Mouse (Mus musculus) heart, adult 2 months (tissue): ENCODE measurements around the gene Brd1. TPM values are rescaled to one million over a fixed set of nuclear protein-coding genes. Genes with fewer than 3 reads are reported as not detected.

Source experiments
- DNase-seq, 2 experiments: peaks; one replicate each; pipeline ENCODE4 v3.0.0; 2021
- H3K27ac ChIP-seq: fragments of 200-600 bp; 2 replicates; pipeline ENCODE4 v1.8.1; 2022
- H3K27me3 ChIP-seq: fragments of 200-500 bp; 2 replicates; pipeline ENCODE4 v1.6.1; 2012; ENCODE audit warnings: mild to moderate bottlenecking, low read length, inconsistent platforms, mixed read lengths; ENCODE audit not compliant: control insufficient read depth, insufficient read depth
- H3K36me3 ChIP-seq: fragments of 200-500 bp; 2 replicates; pipeline ENCODE4 v1.6.1; 2012; ENCODE audit warnings: low read length, inconsistent platforms; ENCODE audit not compliant: control insufficient read depth, insufficient read depth
- H3K4me1 ChIP-seq: fragments of 200-500 bp; 2 replicates; pipeline ENCODE4 v1.6.1; 2011; ENCODE audit warnings: low read length; ENCODE audit not compliant: control insufficient read depth, insufficient read depth
- H3K4me3 ChIP-seq: fragments of 200-600 bp; 2 replicates; pipeline ENCODE4 v1.8.1; 2022
- H3K79me2 ChIP-seq: fragments of 200-500 bp; replicated peaks from 2 replicates; pipeline ENCODE4 v1.6.1; 2012; ENCODE audit warnings: mild to moderate bottlenecking, inconsistent platforms, low read length, moderate library complexity, mixed read lengths; ENCODE audit not compliant: control insufficient read depth, insufficient read depth
- H3K9ac ChIP-seq: fragments of 200-500 bp; 2 replicates; pipeline ENCODE4 v1.6.1; 2012; ENCODE audit warnings: low read depth, mild to moderate bottlenecking, control low read depth, inconsistent platforms, low read length, mixed read lengths
- CTCF ChIP-seq: fragments of 200-600 bp; IDR thresholded peaks from 2 replicates; pipeline ENCODE4 v1.8.1; 2022; ENCODE audit warnings: antibody characterized with exemption, mild to moderate bottlenecking, moderate library complexity
- EP300 ChIP-seq: fragments of 200-500 bp; IDR thresholded peaks from 2 replicates; pipeline ENCODE4 v1.6.1; 2011; ENCODE audit warnings: low read depth, low read length, control low read depth; ENCODE audit not compliant: insufficient read depth
- POLR2A ChIP-seq: fragments of 200-500 bp; IDR thresholded peaks from 2 replicates; pipeline ENCODE4 v1.6.1; 2011; ENCODE audit warnings: mild to moderate bottlenecking, low read depth, low read length, control low read depth; ENCODE audit not compliant: insufficient read depth
- WGBS: fragments of 180-500 bp; shearing (Covaris S2); methylation state at CpG from one replicate; pipeline ENCODE4 v1.1.7; 2018; 5-methylcytosine and 5-hydroxymethylcytosine counted together
- intact Hi-C: fragments of 180-260 bp; cut with DNase I; formaldehyde crosslinking; loops from one replicate; pipeline ENCODE4 v1.15.1; 2025
- polyA plus RNA-seq: library from polyadenylated mRNA; depleted of rRNA; stranded (reverse); fragments of >200 nt; gene quantifications from 2 replicates; pipeline ENCODE4 v1.2.3, GENCODE M21; 2012
- total RNA-seq, 2 experiments: library from RNA; stranded (reverse); gene quantifications; 2 replicates each; pipeline ENCODE4 v1.2.3; 2021

Brd1 gene
- total and polyA plus RNA-seq, 3 experiments = 7.7 to 31.0 (median 28.7) TPM

DNA sequence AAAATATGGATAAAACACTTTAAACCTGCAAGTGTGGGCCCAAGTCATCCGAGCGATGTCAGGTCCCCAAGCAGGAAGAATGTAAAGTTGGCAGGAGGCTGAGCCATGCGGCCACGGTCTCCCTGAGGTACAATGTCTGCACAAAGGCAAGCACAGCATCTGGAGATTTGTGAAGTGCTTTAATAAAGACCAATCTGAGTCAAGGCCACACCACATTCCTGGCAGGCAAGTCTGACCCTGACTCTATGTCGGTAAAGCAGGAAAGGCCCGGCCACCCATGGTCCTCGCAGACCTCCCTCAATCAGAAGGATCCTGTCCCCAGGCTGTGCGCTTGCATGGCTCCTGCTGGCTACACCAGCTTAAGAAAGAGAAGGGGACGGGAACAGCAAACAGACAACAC lies 41.3 kb downstream of the Brd1 start:
- no peaks in the 10 kb centered on the region; the same call in 1 of the 2 replicates for H3K36me3 ChIP-seq
- WGBS = 80% methylated on average over 9 of the region's 9 CpGs

DNA sequence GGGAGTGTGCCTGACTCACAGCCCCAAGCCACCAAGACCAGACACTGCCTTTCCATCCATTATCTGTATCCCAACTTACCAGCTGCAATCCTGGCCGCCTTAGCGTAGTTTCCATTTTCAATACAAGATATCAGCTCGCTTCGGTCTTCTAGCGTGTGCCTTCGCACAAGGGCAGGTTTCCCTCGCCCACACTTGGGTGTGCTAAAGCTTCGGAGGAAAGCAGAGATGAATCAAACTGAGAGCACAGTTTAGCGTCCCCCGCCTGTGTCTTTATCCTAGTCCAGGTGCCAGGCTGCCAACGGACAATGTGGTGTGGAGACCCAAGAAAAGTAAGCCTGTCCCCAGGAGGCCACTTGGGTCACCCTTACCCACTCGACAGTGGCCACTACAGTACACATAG lies 42.9 kb downstream of the Brd1 start:
- Histone ChIP-seq H3K27ac (no peak overlapping the region), H3K79me2 (no peaks in the 10 kb centered on the region), H3K9ac (no peak overlapping the region), H3K4me1 (peaks cover 2% of the 10 kb centered on the region), H3K27me3 (no peaks in the 10 kb centered on the region), H3K36me3 (no peaks in the 10 kb centered on the region; the same call in 1 of the 2 replicates), H3K4me3 (no peak overlapping the region)
- 93% methylated on average over 12 of the region's 12 CpGs for WGBS
- no peak for DNase-seq
- TF ChIP-seq EP300 (no peak), POLR2A (no peak)
- intact Hi-C loops = no loop called here

More for the DNA sequence above, 41.3 kb downstream of the Brd1 start:
- no peak overlapping the region for H3K4me3 ChIP-seq
- no peak for DNase-seq
- H3K79me2 ChIP-seq = no peaks in the 10 kb centered on the region; the same call in 1 of the 2 replicates
- intact Hi-C loops = no loop called here
- no peaks in the 10 kb centered on the region for H3K27me3 ChIP-seq
- no peak overlapping the region for H3K9ac ChIP-seq
- TF ChIP-seq EP300 = no peak
- TF ChIP-seq POLR2A = no peak
- no peak for TF ChIP-seq CTCF
- no peak overlapping the region for H3K27ac ChIP-seq
- peaks cover 2% of the 10 kb centered on the region for H3K4me1 ChIP-seq

DNA sequence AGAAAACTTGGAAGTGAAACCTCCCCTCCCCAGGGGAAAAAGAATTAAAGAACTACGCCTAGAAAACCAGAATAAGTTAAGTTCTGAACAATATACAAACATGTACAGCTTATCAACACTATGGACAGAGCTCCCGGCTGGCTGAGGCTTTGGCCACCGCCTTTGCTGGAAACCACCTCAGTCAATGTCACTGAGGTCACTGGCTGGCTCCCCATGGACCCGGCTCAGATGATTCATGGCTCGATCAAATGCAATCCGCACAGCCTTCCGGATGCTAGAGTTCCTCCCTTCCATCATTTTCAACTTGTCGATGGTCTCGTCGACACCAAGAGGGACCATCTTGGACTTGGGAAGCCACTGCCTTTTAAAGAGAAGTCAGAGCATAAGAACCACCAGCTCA lies 45.9 kb downstream of the Brd1 start:
- no peak for DNase-seq
- no peaks in the 10 kb centered on the region; the same call in 1 of the 2 replicates for H3K36me3 ChIP-seq

DNA sequence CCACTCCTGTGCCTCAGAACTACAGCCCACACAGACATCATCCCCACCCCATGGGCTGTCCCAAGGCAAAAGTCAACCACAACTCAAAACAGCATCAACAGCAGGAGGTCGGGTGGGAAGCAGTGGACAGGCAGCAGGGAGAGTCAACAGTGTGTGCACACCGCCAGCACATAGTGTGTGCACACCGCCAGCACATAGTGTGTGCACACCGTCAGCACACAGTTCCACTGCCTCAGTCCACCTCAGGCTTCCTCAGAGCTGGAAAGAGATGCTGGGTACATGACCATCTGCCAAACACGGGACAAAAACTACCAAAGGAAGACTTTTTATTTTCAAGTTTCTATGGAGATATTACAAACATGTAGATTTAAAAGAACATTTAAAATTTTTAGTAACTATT lies 47.3 kb downstream of the Brd1 start:
- TF ChIP-seq CTCF = no peak
- no peak for TF ChIP-seq POLR2A
- TF ChIP-seq EP300 = no peak
- intact Hi-C loops = no loop called here
- Histone ChIP-seq H3K4me1 (no peaks in the 10 kb centered on the region; the same call in 1 of the 2 replicates), H3K27ac (no peak overlapping the region), H3K9ac (no peak overlapping the region), H3K79me2 (no peaks in the 10 kb centered on the region), H3K4me3 (no peak overlapping the region), H3K27me3 (no peaks in the 10 kb centered on the region), H3K36me3 (no peaks in the 10 kb centered on the region; the same call in 1 of the 2 replicates)
- DNase-seq = no peak
- 86% methylated on average over 5 of the region's 5 CpGs for WGBS

More for the DNA sequence above, 45.9 kb downstream of the Brd1 start:
- no peak overlapping the region for H3K9ac ChIP-seq
- no peaks in the 10 kb centered on the region for H3K79me2 ChIP-seq
- no peaks in the 10 kb centered on the region for H3K27me3 ChIP-seq
- no peak overlapping the region for H3K27ac ChIP-seq
- H3K4me1 ChIP-seq = no peaks in the 10 kb centered on the region; the same call in 1 of the 2 replicates
- H3K4me3 ChIP-seq = no peak overlapping the region
- intact Hi-C loops = no loop called here
- TF ChIP-seq EP300 (no peak), POLR2A (no peak), CTCF (no peak)
- 53% methylated on average over 10 of the region's 10 CpGs for WGBS

DNA sequence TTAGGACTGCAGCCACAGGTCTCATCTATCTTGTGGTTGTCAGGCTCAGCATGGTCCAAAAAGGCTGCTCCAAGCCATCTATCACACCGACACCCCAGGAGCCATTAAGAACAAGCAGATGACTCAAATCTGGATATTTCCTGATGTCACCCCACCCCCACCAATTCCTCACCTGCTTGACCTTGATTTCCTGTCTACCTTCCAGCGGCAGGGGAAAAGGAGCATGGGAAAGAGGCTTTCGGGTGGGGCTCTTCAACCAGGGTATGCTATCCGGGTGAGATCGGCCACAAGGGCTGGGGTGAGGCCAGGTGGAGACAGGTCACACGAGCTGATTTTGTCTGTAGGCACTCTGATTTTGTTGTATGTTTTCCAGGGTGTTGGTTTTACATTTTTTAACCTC lies 50.0 kb downstream of the Brd1 start:
- H3K4me1 ChIP-seq = no peaks in the 10 kb centered on the region; the same call in 1 of the 2 replicates
- H3K9ac ChIP-seq = no peak overlapping the region
- no peak overlapping the region for H3K4me3 ChIP-seq
- no peaks in the 10 kb centered on the region for H3K79me2 ChIP-seq
- no peak for DNase-seq
- no peak overlapping the region for H3K27ac ChIP-seq
- H3K27me3 ChIP-seq = no peaks in the 10 kb centered on the region
- intact Hi-C loops = no loop called here
- H3K36me3 ChIP-seq = no peaks in the 10 kb centered on the region; the same call in 1 of the 2 replicates
- 87% methylated on average over 6 of the region's 6 CpGs for WGBS
- TF ChIP-seq EP300 (no peak), POLR2A (no peak), CTCF (no peak)

DNA sequence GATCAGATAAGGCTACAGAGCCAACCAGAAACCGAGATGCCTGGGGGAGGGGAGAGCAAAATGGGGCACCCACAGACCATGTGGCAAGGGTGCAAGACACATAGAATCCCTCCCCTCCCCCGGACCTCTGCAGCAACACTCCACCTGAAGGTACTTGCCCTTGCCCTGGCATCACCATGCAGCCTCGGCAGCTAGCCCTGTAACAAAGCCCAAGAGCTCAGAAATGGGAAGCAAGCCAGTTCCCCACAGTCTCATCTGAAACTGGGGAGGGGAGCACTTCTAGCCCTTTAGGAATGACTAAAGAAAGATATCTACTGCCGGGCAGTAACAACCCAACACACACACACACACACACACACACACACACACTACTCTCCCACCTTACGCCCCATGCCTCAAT lies 53.1 kb downstream of the Brd1 start:
- no peaks in the 10 kb centered on the region for H3K79me2 ChIP-seq
- no peak overlapping the region for H3K4me3 ChIP-seq
- intact Hi-C loops = no loop called here
- no peaks in the 10 kb centered on the region for H3K4me1 ChIP-seq
- WGBS = 69% methylated on average over 5 of the region's 5 CpGs
- no peak for DNase-seq
- no peaks in the 10 kb centered on the region for H3K27me3 ChIP-seq
- no peak overlapping the region for H3K27ac ChIP-seq
- H3K9ac ChIP-seq = no peak overlapping the region
- TF ChIP-seq POLR2A (no peak), CTCF (no peak), EP300 (no peak)
- H3K36me3 ChIP-seq = no peaks in the 10 kb centered on the region
